Mouse (Mus musculus) gastrocnemius, adult 8-10 months (tissue): ENCODE measurements at regions not wholly inside any gene's neighbourhood (a gene's known extent, or its start where the extent isn't known, plus 50 kb on each side); places are given as distances from the start of the nearest gene placed in this dataset.
"Not testable (repeated sequence)": the region's sequence is repeated elsewhere in the genome, so short reads cannot be mapped to it uniquely, and the experiment has no call there.

Source experiments
- DNase-seq, 2 experiments: peaks; one replicate each; pipeline ENCODE4 v3.0.0; 2022; ENCODE audit warnings: low spot score in 2 of 2

DNA sequence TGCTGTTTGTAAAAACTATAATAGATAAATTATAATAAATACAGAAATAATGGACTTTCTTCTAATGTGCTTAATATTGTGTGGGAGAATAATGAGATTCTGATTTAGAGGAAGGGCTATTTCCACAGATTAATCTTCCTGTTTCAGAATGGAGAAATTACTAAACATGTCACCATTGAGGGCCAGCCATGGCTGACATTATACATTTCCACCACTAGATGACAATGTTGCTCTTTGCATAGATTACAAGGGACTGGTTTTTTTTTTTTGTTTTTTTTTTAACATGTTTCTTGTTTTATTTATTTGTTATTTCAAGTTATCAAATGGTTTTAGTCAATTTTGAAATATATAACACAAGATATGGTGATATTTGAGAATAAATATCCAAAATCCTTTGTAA is 435.6 kb upstream of the Klhl1 start:
- DNase-seq = no peak

DNA sequence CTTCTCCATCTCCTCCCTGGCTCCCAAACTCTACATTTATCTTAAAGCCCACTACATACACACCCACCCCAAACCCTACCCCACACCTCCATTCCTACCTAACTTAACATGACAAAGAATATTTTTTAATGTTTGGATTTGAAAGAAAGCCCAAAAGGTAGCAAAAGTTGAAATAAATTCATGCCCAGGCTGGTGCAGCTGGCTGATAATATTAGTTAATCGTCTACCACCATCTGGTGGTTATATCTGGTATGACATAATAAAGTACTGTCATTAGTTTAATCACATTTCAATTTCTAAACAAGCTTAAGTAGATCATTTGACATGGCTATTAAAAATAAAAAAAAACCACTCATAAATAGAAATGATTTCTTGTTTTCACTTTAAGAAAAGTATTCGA is 389.8 kb upstream of the Klhl1 start:
- no peak for DNase-seq

- DNase-seq = no peak
These were observed 360.8 kb upstream of the Klhl1 start for GRCm38 (mm10) chr14:96879701-96880100.

DNA sequence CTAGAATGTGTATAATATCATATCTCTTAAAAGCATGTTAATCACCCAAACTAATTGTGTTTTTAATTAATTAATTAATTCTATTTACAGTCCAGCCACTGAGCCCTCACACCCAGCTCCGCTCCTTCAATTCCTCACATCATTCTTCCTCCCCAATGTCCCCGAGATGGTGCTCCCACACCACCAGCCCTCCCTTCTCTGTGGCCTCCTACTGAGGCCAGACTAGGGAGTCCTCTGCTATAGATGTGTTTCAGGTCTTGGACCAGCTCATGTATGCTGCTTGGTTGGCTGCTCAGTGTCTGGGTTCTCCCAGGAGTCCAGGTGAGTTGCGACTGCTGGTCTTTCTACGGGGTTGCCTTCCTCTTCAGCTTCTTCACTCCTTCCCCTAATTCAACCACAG is 353.1 kb upstream of the Klhl1 start:
- DNase-seq = no peak

- no peak for DNase-seq
These were observed 320.0 kb upstream of the Klhl1 start for GRCm38 (mm10) chr14:96838910-96839309.

DNA sequence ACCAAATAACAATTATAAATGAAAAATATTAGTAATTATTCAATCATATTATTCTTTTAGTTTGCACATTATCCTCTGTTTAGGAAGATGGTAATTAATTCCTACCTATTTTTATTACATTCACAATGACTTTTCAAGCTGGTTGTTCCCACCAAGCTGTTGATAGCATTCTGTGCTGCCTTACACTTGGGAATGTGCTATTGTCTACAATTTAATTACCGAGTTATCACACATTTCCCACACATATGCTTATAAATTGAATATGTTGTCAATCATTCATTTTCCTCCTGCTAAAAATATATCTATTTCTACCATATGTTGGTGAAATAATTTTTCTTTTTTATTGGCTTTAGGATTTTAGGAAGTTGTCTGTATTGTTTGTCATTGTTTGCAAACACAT is 306.2 kb upstream of the Klhl1 start:
- DNase-seq = no peak

GRCm38 (mm10) chr14:96815665-96816064 is 296.8 kb upstream of the Klhl1 start:
- DNase-seq = no peak

- DNase-seq = no peak
These were observed 286.4 kb upstream of the Klhl1 start for GRCm38 (mm10) chr14:96805284-96805683.

GRCm38 (mm10) chr14:96794806-96795205 is 275.9 kb upstream of the Klhl1 start:
- peak in 1 of 2 experiments; percentile 2 for DNase-seq

DNA sequence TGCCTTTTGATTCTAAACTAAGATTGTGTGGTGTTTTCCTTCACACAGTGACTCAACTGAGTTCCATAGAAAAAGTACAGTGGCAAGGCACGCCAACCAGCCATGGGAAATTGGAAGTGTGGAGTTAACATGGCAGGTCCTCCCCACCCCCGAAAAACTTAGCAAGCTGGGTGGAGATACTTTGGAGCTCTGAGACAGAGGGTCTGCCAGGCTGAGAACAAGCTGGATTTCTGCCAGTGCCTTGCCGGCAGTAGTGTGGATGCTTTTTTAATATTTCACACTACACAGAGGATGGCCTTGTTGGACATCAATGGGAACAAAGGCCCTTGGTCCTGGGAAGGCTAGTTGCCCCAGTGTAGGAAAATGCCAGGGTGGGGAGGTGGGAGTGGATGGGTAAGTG is 269.0 kb upstream of the Klhl1 start:
- no peak for DNase-seq

- no peak for DNase-seq
These were observed 268.4 kb upstream of the Klhl1 start for GRCm38 (mm10) chr14:96787286-96787685.

- no peak for DNase-seq
These were observed 256.9 kb upstream of the Klhl1 start for GRCm38 (mm10) chr14:96775801-96776200.

- no peak for DNase-seq
These were observed 241.7 kb upstream of the Klhl1 start for GRCm38 (mm10) chr14:96760591-96760990.

DNA sequence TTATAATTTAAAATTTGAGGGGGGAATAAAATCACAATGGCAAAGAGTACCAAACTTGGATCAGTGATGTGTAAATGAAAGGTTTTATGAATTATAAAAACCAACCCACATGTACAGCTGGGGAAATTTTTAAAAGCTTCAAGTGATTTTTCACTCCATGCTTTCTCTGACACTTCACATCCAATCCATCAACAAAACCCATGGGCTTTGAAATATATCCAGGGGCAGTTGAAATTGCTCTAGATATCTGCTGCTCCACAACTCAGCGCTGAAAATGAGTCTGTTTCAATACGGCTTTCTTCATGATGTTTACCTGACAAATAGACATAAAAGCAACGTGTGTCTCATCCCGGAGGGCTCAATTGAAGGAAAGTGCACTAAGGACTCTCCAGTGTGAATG is 214.3 kb upstream of the Klhl1 start:
- DNase-seq = no peak

DNA sequence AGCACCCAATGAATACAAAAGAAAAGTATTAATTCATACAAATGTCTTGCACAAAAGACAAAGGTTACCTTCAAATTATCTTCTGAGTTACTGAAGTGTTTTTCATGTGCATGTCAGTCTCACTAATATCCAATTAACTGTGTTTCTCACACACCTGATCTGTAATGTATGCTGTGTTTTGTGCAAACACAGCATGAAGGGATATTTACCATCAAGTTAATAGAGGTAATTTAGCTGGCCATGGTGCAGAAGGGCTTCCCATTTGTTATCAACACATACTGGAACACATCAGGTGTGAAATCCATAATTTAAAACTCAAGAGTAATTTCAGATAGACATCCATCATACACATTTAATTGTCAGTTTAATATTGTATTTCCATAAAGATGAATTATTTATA is 178.2 kb upstream of the Klhl1 start:
- no peak for DNase-seq

- DNase-seq = no peak
These were observed 172.0 kb upstream of the Klhl1 start for GRCm38 (mm10) chr14:96690923-96691322.

DNA sequence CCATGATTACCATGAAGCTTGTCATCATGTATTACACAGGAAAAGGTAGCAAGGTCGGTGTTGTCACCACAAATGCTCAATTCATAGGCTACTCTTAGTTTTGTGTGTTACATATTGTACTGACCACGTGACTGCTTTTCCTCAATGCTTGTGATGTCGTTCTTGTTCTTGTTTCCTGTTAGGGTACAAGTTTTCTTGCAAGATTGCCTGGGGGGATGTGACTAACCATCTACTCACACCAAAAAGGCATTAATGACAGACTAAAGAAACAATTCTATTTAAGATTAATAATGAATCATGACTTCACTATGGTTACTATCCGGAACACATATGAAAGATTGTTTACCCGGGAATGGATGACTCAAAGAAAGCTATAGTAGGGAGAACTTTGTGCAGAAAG is 165.0 kb upstream of the Klhl1 start:
- DNase-seq = no peak

DNA sequence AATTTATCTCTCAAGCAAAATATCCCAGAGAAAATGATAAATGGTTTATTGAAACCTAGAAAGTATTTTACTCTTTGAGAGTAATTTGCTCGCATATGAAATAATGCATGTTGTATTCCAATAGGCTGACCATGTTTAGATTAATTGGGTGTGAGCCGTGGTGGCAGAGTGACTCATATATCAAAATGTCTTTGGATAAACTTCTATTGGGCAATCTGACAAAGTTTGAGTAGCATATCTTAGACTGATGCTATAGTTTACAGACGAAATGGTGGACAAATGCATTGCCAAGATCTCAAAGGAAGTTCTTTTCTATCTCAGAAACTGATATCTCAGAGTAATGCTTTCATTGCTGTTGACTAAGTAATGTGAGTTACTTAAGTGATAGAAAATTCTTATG is 162.8 kb upstream of the Klhl1 start:
- no peak for DNase-seq

GRCm38 (mm10) chr14:96676213-96676612 is 157.3 kb upstream of the Klhl1 start:
- DNase-seq = no peak

DNA sequence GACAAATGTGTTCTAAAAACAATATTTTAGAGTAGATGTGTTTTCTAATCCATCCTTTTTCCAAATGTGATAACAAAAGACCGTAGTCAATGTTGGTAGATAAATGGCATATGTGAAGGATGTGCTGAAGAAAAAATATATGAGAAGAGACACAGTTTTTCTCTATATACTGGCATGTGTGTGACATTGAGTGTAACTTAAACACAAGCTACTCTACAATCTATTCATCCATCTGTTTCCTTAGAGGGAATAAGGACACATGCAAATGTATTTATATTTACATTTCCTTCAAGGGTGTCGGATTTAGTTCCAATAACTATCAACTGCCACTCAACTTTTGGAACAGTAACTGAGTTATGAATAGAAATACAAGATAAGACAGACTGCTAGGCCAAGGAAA is 149.7 kb upstream of the Klhl1 start:
- DNase-seq = no peak

DNA sequence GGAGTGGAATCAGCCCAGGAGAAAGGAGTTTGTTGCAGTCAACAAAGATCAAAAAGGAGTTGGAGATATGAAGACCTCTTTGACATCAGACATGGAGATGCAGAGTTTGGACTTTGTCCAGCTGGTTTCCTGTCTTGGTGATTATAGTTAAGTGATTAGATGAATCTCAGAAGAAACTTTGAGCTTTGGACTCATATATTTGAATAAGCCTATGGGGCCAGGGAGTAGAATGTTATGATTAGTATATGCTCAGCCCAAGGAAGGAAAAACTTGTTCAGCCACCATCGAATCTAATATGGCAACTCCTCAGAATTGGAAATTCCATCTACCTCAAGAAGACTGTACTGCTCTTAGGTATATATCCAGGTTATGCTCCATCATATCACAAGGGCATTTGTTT is 137.6 kb upstream of the Klhl1 start:
- no peak for DNase-seq

- DNase-seq = no peak
These were observed 111.4 kb upstream of the Klhl1 start for GRCm38 (mm10) chr14:96630291-96630690.

DNA sequence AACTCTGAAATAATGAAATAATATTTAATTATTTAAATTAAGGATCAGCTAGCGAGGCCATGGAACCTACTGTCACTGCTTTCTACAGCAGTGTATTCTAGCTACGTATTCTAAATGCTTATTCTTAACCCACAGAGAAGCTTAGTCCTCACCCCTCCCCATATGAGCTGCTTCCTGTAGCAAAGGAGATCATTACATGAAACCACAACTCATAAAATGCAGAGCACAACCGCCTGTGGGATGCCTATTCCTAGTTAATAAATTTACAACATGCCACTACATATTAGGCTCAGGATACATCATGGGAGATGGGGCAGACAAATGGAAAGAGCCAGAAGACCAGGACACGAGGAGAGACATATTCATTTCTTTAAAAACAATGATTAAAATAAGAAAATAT is 87.8 kb upstream of the Klhl1 start:
- no peak for DNase-seq

DNA sequence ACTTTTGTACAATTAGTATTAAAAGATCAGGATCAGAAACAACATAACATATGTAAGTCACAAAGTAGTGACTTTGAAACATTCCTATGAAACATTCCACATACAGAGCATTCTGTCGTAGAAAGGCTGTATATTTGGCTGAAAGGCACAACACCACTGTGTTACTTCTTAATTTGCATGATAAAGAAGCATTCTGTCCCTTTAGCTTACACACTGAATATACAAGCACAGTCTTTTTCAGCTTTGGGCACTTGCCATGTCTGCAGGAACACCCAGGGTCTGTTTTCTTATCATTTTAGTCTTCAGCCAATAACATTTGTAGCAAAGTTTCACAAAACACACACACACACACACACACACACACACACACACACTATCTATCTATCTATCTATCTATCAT is 82.2 kb upstream of the Klhl1 start:
- DNase-seq = not testable (repeated sequence)

- DNase-seq = no peak
These were observed 73.1 kb upstream of the Klhl1 start for GRCm38 (mm10) chr14:96592051-96592450.
